Mouse (Mus musculus) heart, postnatal 0 days (tissue): ENCODE measurements at regions not wholly inside any gene's neighbourhood (a gene's known extent, or its start where the extent isn't known, plus 50 kb on each side); places are given as distances from the start of the nearest gene placed in this dataset.

Source experiments
- CTCF ChIP-seq: IDR thresholded peaks from 2 replicates; pipeline ENCODE4 v1.5.1; 2016; ENCODE audit warnings: antibody characterized with exemption, control low read depth, low read depth
- EP300 ChIP-seq: IDR thresholded peaks from 2 replicates; pipeline ENCODE4 v1.6.1; 2016; ENCODE audit warnings: antibody characterized with exemption, low read depth

GRCm38 (mm10) chr11:35049663-35050215, 71.3 kb upstream of the Slit3 start:
- TF ChIP-seq CTCF = no peak
- no peak for TF ChIP-seq EP300
